Mouse (Mus musculus): Measurements from ENCODE around the gene Tgif2.
A peak's percentile ranks its signal among the peaks of the same experiment; 100 is the strongest.

GRCm38 (mm10) chr2:156868994-156869393 is 29.2 kb downstream of the Tgif2 start:
- TF ChIP-seq CTCF (IDR thresholded peaks at IDR 0.05; ENCODE audit: borderline replicate concordance, insufficient read depth, low read depth, low read length), result peak; percentile 14; the same call in 1 of the 2 replicates
- TF ChIP-seq POLR2A (IDR thresholded peaks at IDR 0.05; ENCODE audit: borderline replicate concordance, insufficient read depth, low read length), result no peak

Data from cerebellum, adult 2 months (tissue).